Mouse (Mus musculus) bone marrow, adult 2 months (tissue): ENCODE data around the gene Rpl13a. TPM values are rescaled to one million over a fixed set of nuclear protein-coding genes. Genes with fewer than 3 reads are reported as not detected.
"Not testable (repeated sequence)": the region's sequence is repeated elsewhere in the genome, so short reads cannot be mapped to it uniquely, and the experiment has no call there.

Experiments used
- H3K27ac ChIP-seq: fragments of 200-500 bp; 2 replicates; pipeline ENCODE4 v1.5.1; 2012; ENCODE audit warnings: low read depth, mild to moderate bottlenecking, control low read depth, inconsistent platforms, low read length; ENCODE audit not compliant: control insufficient read depth, poor library complexity, insufficient read depth
- H3K4me1 ChIP-seq: fragments of 200-500 bp; 2 replicates; pipeline ENCODE4 v1.6.1; 2011; ENCODE audit warnings: low read length; ENCODE audit not compliant: control insufficient read depth, insufficient read depth
- H3K4me3 ChIP-seq: fragments of 200-500 bp; replicated peaks from 2 replicates; pipeline ENCODE3; 2011; ENCODE audit warnings: mild to moderate bottlenecking, low read depth, low read length, control low read depth; ENCODE audit not compliant: control insufficient read depth
- CTCF ChIP-seq: fragments of 200-500 bp; IDR thresholded peaks from 2 replicates; pipeline ENCODE4 v1.5.1; 2011; ENCODE audit warnings: low read length, control low read depth; ENCODE audit not compliant: control insufficient read depth, insufficient read depth
- POLR2A ChIP-seq: fragments of 200-500 bp; IDR thresholded peaks from 2 replicates; pipeline ENCODE4 v1.6.1; 2011; ENCODE audit warnings: low read depth, mild to moderate bottlenecking, control low read depth, low read length, borderline replicate concordance; ENCODE audit not compliant: control insufficient read depth
- WGBS: fragments of 180-500 bp; shearing (Covaris S2); methylation state at CpG from one replicate; pipeline ENCODE4 v1.1.7; 2018; 5-methylcytosine and 5-hydroxymethylcytosine counted together
- polyA plus RNA-seq: library from polyadenylated mRNA; stranded (reverse); fragments of >200 nt; gene quantifications from 2 replicates; pipeline ENCODE4 v1.2.4, GENCODE M21; 2011; ENCODE audit warnings: low replicate concordance; ENCODE audit not compliant: missing spikeins, insufficient read depth, insufficient read length

Gene Rpl13a
- polyA plus RNA-seq, 1 experiment, result 4,441 TPM

DNA sequence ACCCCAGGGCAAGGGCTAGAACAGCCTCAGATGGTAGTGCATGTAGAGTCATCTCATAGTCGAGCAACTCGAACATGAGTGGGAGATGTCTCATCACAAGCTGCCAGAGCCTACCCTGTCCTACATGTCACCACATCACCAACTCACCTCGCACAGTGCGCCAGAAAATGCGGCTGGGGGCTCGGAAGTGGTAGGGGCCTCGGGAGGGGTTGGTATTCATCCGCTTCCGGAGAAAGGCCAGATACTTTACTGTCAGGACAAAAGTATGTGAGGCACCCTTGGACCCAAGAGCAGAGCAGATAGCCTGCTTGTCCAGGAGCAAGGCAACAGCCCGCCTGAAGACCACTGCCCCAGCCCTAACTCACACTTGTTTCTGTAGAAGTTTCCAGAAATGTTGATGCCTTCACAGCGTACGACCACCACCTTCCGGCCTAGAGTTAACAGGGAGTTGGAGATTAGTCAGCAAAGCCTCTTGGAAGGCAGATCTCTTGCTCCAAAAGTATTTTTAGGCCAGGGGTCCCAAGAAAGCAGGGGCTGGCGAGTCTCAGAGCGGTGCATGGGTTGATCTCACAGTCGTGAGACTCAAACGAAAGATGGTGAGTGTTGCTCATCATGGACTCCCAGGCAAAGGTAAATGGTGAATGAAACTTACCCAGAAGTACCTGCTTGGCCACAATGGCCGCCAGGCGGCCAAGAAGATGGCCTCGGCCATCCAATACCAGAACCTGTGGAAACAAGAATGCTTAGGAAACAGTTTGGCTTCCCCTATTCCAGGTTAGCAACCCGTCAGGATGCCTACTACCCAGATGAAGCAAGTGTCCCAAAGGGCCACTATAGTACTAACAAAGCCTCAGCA lies 1.5 kb downstream of the Rpl13a start:
- peaks cover 9% of the 10 kb centered on the region; the same call in 1 of the 2 replicates for H3K4me1 ChIP-seq
- 48% methylated on average over 21 of the region's 21 CpGs for WGBS
- TF ChIP-seq CTCF, result no peak
- no peak for TF ChIP-seq POLR2A
- H3K27ac ChIP-seq, result peak overlapping the region; percentile 17; the same call in 1 of the 2 replicates
- peak overlapping the region; percentile 96 for H3K4me3 ChIP-seq

DNA sequence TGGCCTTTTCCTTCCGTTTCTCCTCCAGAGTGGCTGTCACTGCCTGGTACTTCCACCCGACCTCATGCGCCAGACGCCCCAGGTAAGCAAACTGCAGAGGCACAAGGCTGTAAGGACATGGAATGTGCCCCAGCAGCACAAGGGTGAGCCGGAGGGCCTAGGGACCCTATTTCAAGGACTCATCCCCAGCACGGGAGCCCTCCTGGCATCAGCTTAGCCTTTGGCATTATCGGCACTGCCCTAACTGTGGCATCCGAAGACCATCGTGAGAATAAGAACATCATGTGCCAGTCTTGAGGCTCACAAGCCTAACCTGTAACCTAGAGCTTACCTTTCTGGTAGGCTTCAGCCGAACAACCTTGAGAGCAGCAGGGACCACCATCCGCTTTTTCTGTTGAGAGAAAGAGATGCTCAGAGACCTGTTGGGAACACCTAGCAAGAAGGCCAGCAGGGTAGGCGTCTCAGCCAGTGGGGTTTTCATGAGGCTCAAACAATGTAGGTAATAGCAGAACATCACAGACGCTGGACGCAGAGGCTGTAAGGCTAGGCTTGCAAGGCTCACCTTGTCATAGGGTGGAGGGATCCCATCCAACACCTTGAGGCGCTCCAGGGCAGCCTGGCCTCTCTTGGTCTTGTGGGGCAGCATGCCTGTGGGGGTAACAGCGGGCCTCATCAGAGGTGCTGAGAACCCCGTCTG lies 2.3 kb downstream of the Rpl13a start:
- WGBS, result 79% methylated on average over 17 of the region's 17 CpGs
- TF ChIP-seq CTCF, result no peak
- TF ChIP-seq POLR2A, result no peak
- H3K4me3 ChIP-seq, result no peak overlapping the region
- 0 out of 2 replicates have a peak overlapping the region, but pooled peaks have one; percentile 17 for H3K27ac ChIP-seq
- H3K4me1 ChIP-seq, result peaks cover 13% of the 10 kb centered on the region; the same call in 1 of the 2 replicates

- peaks cover 13% of the 10 kb centered on the region; the same call in 1 of the 2 replicates for H3K4me1 ChIP-seq
- H3K27ac ChIP-seq, H3K4me3 ChIP-seq: not testable (repeated sequence)
- 74% methylated on average over 5 of the region's 5 CpGs for WGBS
Measured at GRCm38 (mm10) chr7:45125649-45126048, 2.9 kb downstream of the Rpl13a start.

DNA sequence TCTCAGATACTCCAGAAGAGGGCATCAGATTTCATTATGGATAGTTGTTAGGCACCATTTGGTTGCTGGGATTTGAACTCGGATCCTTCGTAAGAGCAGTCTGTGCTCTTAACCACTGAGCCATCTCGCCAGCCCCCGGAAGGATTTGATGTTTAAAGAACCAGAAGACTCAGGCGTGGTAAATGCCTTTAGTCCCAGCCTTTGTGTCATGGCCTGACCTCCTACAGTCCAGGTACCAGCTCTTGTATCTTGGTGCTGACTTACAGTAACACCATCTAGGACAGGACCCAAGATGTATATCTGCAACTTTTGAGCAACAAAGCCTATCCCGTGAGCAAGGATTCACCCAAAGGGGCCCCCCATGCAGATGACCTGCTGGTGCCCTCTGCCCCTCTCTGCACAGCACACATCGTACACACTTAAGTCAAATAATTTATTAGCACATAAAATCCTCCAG lies 3.4 kb downstream of the Rpl13a start:
- peaks cover 14% of the 10 kb centered on the region; the same call in 1 of the 2 replicates for H3K4me1 ChIP-seq
- WGBS, result 58% methylated on average over 7 of the region's 7 CpGs
- H3K27ac ChIP-seq, result no peak overlapping the region
- no peak overlapping the region for H3K4me3 ChIP-seq
- TF ChIP-seq POLR2A (no peak), CTCF (no peak)

- H3K4me3 ChIP-seq, result peak within 1 kb of the TSS; percentile 76
- H3K4me1 ChIP-seq, result peaks cover 14% of the 10 kb centered on the region; the same call in 1 of the 2 replicates
- 2% methylated on average over 59 of the region's 59 CpGs for WGBS
- peak within 1 kb of the TSS; percentile 79 for H3K27ac ChIP-seq
- TF ChIP-seq POLR2A (peak; percentile 73; the same call in 1 of the 2 replicates), CTCF (peak; percentile 18; the same call in 1 of the 2 replicates)
Measured at GRCm38 (mm10) chr7:45124224-45125143, 4.1 kb downstream of the Rpl13a start, which contains the start of gene Rps11. Gene Rps11, minus strand, starts transcription at chr7:45124439.

DNA sequence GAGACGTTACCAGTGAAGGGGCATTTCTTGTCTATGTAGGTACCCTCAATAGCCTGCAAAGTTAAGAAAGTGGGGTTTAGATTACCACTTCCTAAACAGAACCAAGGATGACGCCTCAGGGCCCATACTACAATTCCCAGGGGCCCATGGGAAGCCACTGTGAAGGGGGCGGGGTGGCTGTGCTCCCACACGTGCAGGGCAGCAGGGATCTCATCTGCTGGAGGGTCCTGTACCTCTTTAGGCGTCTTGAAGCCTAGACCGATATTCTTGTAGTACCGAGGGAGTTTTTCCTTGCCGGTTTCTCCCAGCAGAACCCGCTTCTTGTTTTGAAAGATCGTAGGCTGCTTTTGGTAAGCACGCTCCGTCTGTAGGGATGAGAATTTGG lies 5.4 kb downstream of the Rpl13a start:
- H3K27ac ChIP-seq, result peak overlapping the region; percentile 79
- peaks cover 14% of the 10 kb centered on the region; the same call in 1 of the 2 replicates for H3K4me1 ChIP-seq
- peak overlapping the region; percentile 76 for H3K4me3 ChIP-seq
- no peak; the same call in 1 of the 2 replicates for TF ChIP-seq POLR2A
- TF ChIP-seq CTCF, result no peak
- WGBS, result 8% methylated on average over 12 of the region's 12 CpGs

DNA sequence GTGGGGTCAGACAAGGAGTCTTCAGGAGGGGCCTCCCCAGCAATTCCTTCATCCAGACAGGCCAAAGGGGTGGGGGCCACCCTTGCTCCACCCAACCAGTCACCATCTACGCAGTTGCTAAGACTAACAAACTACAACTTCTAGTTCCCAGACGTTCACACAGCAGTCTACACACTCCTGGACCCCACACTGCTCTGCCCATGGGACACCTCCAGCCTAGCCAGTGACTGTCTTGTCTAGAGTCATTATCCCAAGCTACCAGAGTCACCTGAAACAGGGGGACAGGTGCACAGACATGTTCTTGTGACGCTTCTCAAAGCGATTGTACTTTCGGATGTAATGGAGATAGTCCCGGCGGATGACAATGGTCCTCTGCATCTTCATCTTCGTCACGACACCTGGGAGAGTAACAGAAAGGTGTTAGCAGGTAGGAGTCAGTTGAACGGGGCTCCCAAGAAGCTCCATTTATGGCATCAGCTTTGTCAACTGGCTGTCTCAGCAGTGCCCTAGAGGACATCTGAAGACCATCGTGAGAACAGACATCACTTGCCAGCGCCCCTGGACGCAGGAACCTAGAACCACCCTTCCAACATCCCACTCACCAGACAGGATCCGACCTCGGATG lies 5.9 kb downstream of the Rpl13a start:
- Histone ChIP-seq H3K4me3 (peak overlapping the region; percentile 51), H3K4me1 (peaks cover 14% of the 10 kb centered on the region; the same call in 1 of the 2 replicates), H3K27ac (peak overlapping the region; percentile 34)
- WGBS, result 70% methylated on average over 15 of the region's 15 CpGs
- TF ChIP-seq POLR2A (no peak), CTCF (no peak)
